Mouse (Mus musculus) thymus, postnatal 36 days (tissue): Measurements from ENCODE around the gene Ephx3.
A peak's percentile ranks its signal among the peaks of the same experiment; 100 is the strongest.
"Not testable (repeated sequence)": the region's sequence is repeated elsewhere in the genome, so short reads cannot be mapped to it uniquely, and the experiment has no call there.

Source experiments
- DNase-seq, 2 experiments: peaks; one replicate each; pipeline ENCODE4 v3.0.0; 2022; ENCODE audit warnings: mixed read lengths in 2 of 2

Gene Ephx3

GRCm38 (mm10) chr17:32188863-32189636, at the start of gene Ephx3:
Ephx3 (minus strand) TSS chr17:32189549.
- DNase-seq: peak; percentile 27 to 48

GRCm38 (mm10) chr17:32238589-32238988, 49.2 kb upstream of the Ephx3 start:
- no peak for DNase-seq

- DNase-seq: no peak
Measured at GRCm38 (mm10) chr17:32235534-32236191, 46.3 kb upstream of the Ephx3 start.

- DNase-seq: no peak
Measured at GRCm38 (mm10) chr17:32233174-32233573, 43.8 kb upstream of the Ephx3 start.

- DNase-seq: no peak
Measured at GRCm38 (mm10) chr17:32229256-32229655, 39.9 kb upstream of the Ephx3 start.

- DNase-seq: no peak
Measured at GRCm38 (mm10) chr17:32220873-32221272, 31.5 kb upstream of the Ephx3 start.

- DNase-seq: not testable (repeated sequence)
Measured at GRCm38 (mm10) chr17:32215587-32215986, 26.2 kb upstream of the Ephx3 start.

GRCm38 (mm10) chr17:32211554-32211953, 22.2 kb upstream of the Ephx3 start:
- DNase-seq: not testable (repeated sequence)

GRCm38 (mm10) chr17:32209752-32210151, 20.4 kb upstream of the Ephx3 start:
- DNase-seq: peak; percentile 50 to 53

- no peak for DNase-seq
Measured at GRCm38 (mm10) chr17:32209144-32209543, 19.8 kb upstream of the Ephx3 start.

GRCm38 (mm10) chr17:32207586-32208245, 18.4 kb upstream of the Ephx3 start:
- DNase-seq: no peak

GRCm38 (mm10) chr17:32205345-32205744, 16.0 kb upstream of the Ephx3 start:
- DNase-seq: no peak

GRCm38 (mm10) chr17:32202972-32203371, 13.6 kb upstream of the Ephx3 start:
- no peak for DNase-seq

- peak; percentile 56 to 74 for DNase-seq
Measured at GRCm38 (mm10) chr17:32201086-32201485, 11.7 kb upstream of the Ephx3 start.

GRCm38 (mm10) chr17:32199796-32200195, 10.4 kb upstream of the Ephx3 start:
- no peak for DNase-seq

GRCm38 (mm10) chr17:32197156-32197555, 7.8 kb upstream of the Ephx3 start:
- no peak for DNase-seq

- DNase-seq: no peak
Measured at GRCm38 (mm10) chr17:32195725-32196124, 6.4 kb upstream of the Ephx3 start.

- no peak for DNase-seq
Measured at GRCm38 (mm10) chr17:32193010-32193409, 3.7 kb upstream of the Ephx3 start.

- DNase-seq: peak in 1 of 2 experiments; percentile 26
Measured at GRCm38 (mm10) chr17:32189850-32190249, 501 bp upstream of the Ephx3 start.

- no peak for DNase-seq
Measured at GRCm38 (mm10) chr17:32183017-32183416, 6.3 kb downstream of the Ephx3 start.

GRCm38 (mm10) chr17:32179621-32180491, 9.5 kb downstream of the Ephx3 start:
- DNase-seq: no peak

GRCm38 (mm10) chr17:32176919-32177318, 12.4 kb downstream of the Ephx3 start:
- no peak for DNase-seq

- DNase-seq: no peak
Measured at GRCm38 (mm10) chr17:32173166-32173565, 16.2 kb downstream of the Ephx3 start.
